Mouse (Mus musculus): ENCODE results near the gene Itsn2.

GRCm38 (mm10) chr12:4757060-4757459 lies 164.6 kb downstream of the Itsn2 start:
- no peak for TF ChIP-seq EP300 (IDR thresholded peaks at IDR 0.05; ENCODE audit: low read length)
- TF ChIP-seq USF2 (conservative IDR thresholded peaks at IDR 0.05; ENCODE audit: low read depth, low read length): no peak
- TF ChIP-seq CTCF (conservative IDR thresholded peaks at IDR 0.05 in 1 of 2, IDR thresholded peaks at IDR 0.05 in 1 of 2; ENCODE audit: low read depth in 2 of 2, low read length in 2 of 2): no peak
- no peak for TF ChIP-seq POLR2A (IDR thresholded peaks at IDR 0.05; ENCODE audit: low read depth, low read length)
- TF ChIP-seq NELFE (IDR thresholded peaks at IDR 0.05; ENCODE audit: low read depth, low read length): no peak
